Mouse (Mus musculus) CH12.LX (cell line): ENCODE data around the gene 4930469K13Rik. TPM values are rescaled to one million over a fixed set of nuclear protein-coding genes. Genes with fewer than 3 reads are reported as not detected.

Experiments
- DNase-seq: peaks from one replicate; pipeline ENCODE4 v3.0.0-alpha.2; 2013; ENCODE audit errors: extremely low read depth
- H3K27ac ChIP-seq: 2 replicates; pipeline ENCODE4 v1.5.1; 2012; ENCODE audit warnings: low read depth, mild to moderate bottlenecking, control low read depth, moderate library complexity; ENCODE audit not compliant: insufficient read depth
- H3K27me3 ChIP-seq: replicated peaks from 2 replicates; pipeline ENCODE3; 2012; ENCODE audit warnings: inconsistent platforms
- H3K36me3 ChIP-seq, 2 experiments: replicated peaks in 1 of 2; 2 replicates each; pipeline versions ENCODE3 to v1.6.1; 2012; ENCODE audit warnings: inconsistent platforms in 1 of 2, low read length in 1 of 2, mild to moderate bottlenecking in 1 of 2, mixed read lengths in 1 of 2, moderate library complexity in 1 of 2; ENCODE audit not compliant: control insufficient read depth in 1 of 2, insufficient read depth in 1 of 2
- H3K4me1 ChIP-seq, 2 experiments: 2 replicates each; pipeline ENCODE4 v1.6.1; 2012; ENCODE audit warnings: inconsistent platforms in 1 of 2, moderate library complexity in 1 of 2; ENCODE audit not compliant: insufficient read depth in 2 of 2, control insufficient read depth in 1 of 2
- H3K4me2 ChIP-seq: 2 replicates; pipeline ENCODE4 v1.6.1; 2012; ENCODE audit warnings: low read depth, mild to moderate bottlenecking, control low read depth; ENCODE audit not compliant: poor library complexity, insufficient read depth, severe bottlenecking
- H3K4me3 ChIP-seq, 3 experiments: fragments of 150-350 bp in 1 of 3; sonication (generic) in 1 of 3; replicated peaks in 1 of 3; 2 replicates each; pipeline versions ENCODE3 to v1.5.1; 2011 to 2012; ENCODE audit warnings: low read depth in 2 of 3, low read length in 2 of 3, mild to moderate bottlenecking in 2 of 3, moderate library complexity in 2 of 3, control low read depth in 1 of 3, improper control_type of control experiment in 1 of 3, inconsistent platforms in 1 of 3, mixed read lengths in 1 of 3; ENCODE audit not compliant: poor library complexity in 1 of 3
- H3K79me2 ChIP-seq: replicated peaks from 2 replicates; pipeline ENCODE4 v1.6.1; 2012; ENCODE audit warnings: mild to moderate bottlenecking, moderate library complexity; ENCODE audit not compliant: control insufficient read depth, poor library complexity, insufficient read depth, severe bottlenecking; ENCODE audit errors: extremely low read depth
- H3K9ac ChIP-seq: 2 replicates; pipeline ENCODE4 v1.6.1; 2012; ENCODE audit warnings: low read depth, mild to moderate bottlenecking, control low read depth, moderate library complexity; ENCODE audit not compliant: insufficient read depth
- H3K9me3 ChIP-seq: replicated peaks from 2 replicates; pipeline ENCODE3; 2012; ENCODE audit warnings: low read length, inconsistent platforms, mixed read lengths
- BHLHE40 ChIP-seq: IDR thresholded peaks from 2 replicates; pipeline ENCODE4 v1.6.1; 2011; ENCODE audit warnings: mild to moderate bottlenecking, low read depth, low read length, improper control_type of control experiment
- CHD1 ChIP-seq: IDR thresholded peaks from 2 replicates; pipeline ENCODE4 v1.6.1; 2012; ENCODE audit warnings: low read depth, low read length, improper control_type of control experiment, inconsistent platforms
- CTCF ChIP-seq, 2 experiments: IDR thresholded peaks in 1 of 2; conservative IDR thresholded peaks in 1 of 2; 2 replicates each; pipeline ENCODE4 v1.5.1; 2011 to 2012; ENCODE audit warnings: low read depth in 2 of 2, low read length in 2 of 2, improper control_type of control experiment in 1 of 2, inconsistent platforms in 1 of 2, mild to moderate bottlenecking in 1 of 2, moderate library complexity in 1 of 2
- E2F4 ChIP-seq: IDR thresholded peaks from 2 replicates; pipeline ENCODE4 v1.6.1; 2011; ENCODE audit warnings: low read depth, low read length, improper control_type of control experiment; ENCODE audit not compliant: insufficient replicate concordance
- ELF1 ChIP-seq: IDR thresholded peaks from 2 replicates; pipeline ENCODE4 v1.6.1; 2014; ENCODE audit warnings: low read depth, mild to moderate bottlenecking, inconsistent platforms, low read length, improper control_type of control experiment
- EP300 ChIP-seq: IDR thresholded peaks from 2 replicates; pipeline ENCODE4 v1.6.1; 2011; ENCODE audit warnings: low read length, improper control_type of control experiment
- IRF4 ChIP-seq: IDR thresholded peaks from 2 replicates; pipeline ENCODE4 v1.6.1; 2014; ENCODE audit warnings: low read depth, mild to moderate bottlenecking, inconsistent platforms, low read length, improper control_type of control experiment
- JUN ChIP-seq: IDR thresholded peaks from 2 replicates; pipeline ENCODE4 v1.6.1; 2011; ENCODE audit warnings: low read depth, mild to moderate bottlenecking, low read length, improper control_type of control experiment, moderate library complexity; ENCODE audit not compliant: insufficient read depth
- MAFK ChIP-seq: IDR thresholded peaks from 2 replicates; pipeline ENCODE4 v1.6.1; 2011; ENCODE audit warnings: low read length, improper control_type of control experiment; ENCODE audit not compliant: insufficient replicate concordance
- MAZ ChIP-seq: IDR thresholded peaks from 2 replicates; pipeline ENCODE4 v1.6.1; 2012; ENCODE audit warnings: low read depth, mild to moderate bottlenecking, inconsistent platforms, low read length, improper control_type of control experiment, moderate library complexity
- MXI1 ChIP-seq: IDR thresholded peaks from 2 replicates; pipeline ENCODE4 v1.6.1; 2011; ENCODE audit warnings: mild to moderate bottlenecking, low read depth, low read length, improper control_type of control experiment
- MYC ChIP-seq: IDR thresholded peaks from 2 replicates; pipeline ENCODE4 v1.6.1; 2011; ENCODE audit warnings: low read depth, mild to moderate bottlenecking, improper control_type of control experiment, low read length
- NELFE ChIP-seq: IDR thresholded peaks from 2 replicates; pipeline ENCODE4 v1.6.1; 2011; ENCODE audit warnings: low read depth, low read length, improper control_type of control experiment
- NRF1 ChIP-seq: IDR thresholded peaks from 2 replicates; pipeline ENCODE4 v1.6.1; 2014; ENCODE audit warnings: low read depth, mild to moderate bottlenecking, inconsistent platforms, low read length, improper control_type of control experiment, moderate library complexity
- POLR2A ChIP-seq: IDR thresholded peaks from 2 replicates; pipeline ENCODE4 v1.6.1; 2011; ENCODE audit warnings: low read depth, mild to moderate bottlenecking, improper control_type of control experiment, low read length
- RCOR1 ChIP-seq: conservative IDR thresholded peaks from 2 replicates; pipeline ENCODE4 v1.6.1; 2012; ENCODE audit warnings: low read depth, mild to moderate bottlenecking, inconsistent platforms, low read length, improper control_type of control experiment
- SIN3A ChIP-seq: IDR thresholded peaks from 2 replicates; pipeline ENCODE4 v1.6.1; 2012; ENCODE audit warnings: low read length, improper control_type of control experiment, inconsistent platforms
- TBP ChIP-seq: conservative IDR thresholded peaks from 2 replicates; pipeline ENCODE4 v1.6.1; 2011; ENCODE audit warnings: low read depth, low read length, improper control_type of control experiment
- TCF12 ChIP-seq: IDR thresholded peaks from 2 replicates; pipeline ENCODE4 v1.6.1; 2014; ENCODE audit warnings: low read depth, mild to moderate bottlenecking, inconsistent platforms, low read length, improper control_type of control experiment
- USF1 ChIP-seq: IDR thresholded peaks from 2 replicates; pipeline ENCODE4 v1.6.1; 2014; ENCODE audit warnings: low read depth, mild to moderate bottlenecking, inconsistent platforms, low read length, improper control_type of control experiment
- USF2 ChIP-seq: conservative IDR thresholded peaks from 2 replicates; pipeline ENCODE4 v1.6.1; 2011; ENCODE audit warnings: low read depth, low read length, improper control_type of control experiment
- ZC3H11A ChIP-seq: IDR thresholded peaks from 2 replicates; pipeline ENCODE4 v1.6.1; 2012; ENCODE audit warnings: low read depth, mild to moderate bottlenecking, inconsistent platforms, low read length, improper control_type of control experiment
- ZMIZ1 ChIP-seq: IDR thresholded peaks from 2 replicates; pipeline ENCODE4 v1.6.1; 2012; ENCODE audit warnings: low read depth, mild to moderate bottlenecking, inconsistent platforms, low read length, improper control_type of control experiment
- ZNF384 ChIP-seq: IDR thresholded peaks from 2 replicates; pipeline ENCODE4 v1.6.1; 2012; ENCODE audit warnings: low read depth, low read length, improper control_type of control experiment, inconsistent platforms
- dilution Hi-C: fragments of 300-500 bp; cut with MboI; formaldehyde crosslinking; loops from 2 replicates; pipeline ENCODE4 v1.14.3; 2020; ENCODE audit warnings: low sequenced_read_pairs; ENCODE audit not compliant: extremely low pct_unique_long_range_greater_than_20kb, extremely low pct_ligation_motif_present
- in situ Hi-C: fragments of 300-500 bp; cut with MboI; formaldehyde crosslinking; loops from 3 replicates; pipeline ENCODE4 v1.14.3; 2019; ENCODE audit warnings: low sequenced_read_pairs, low pct_ligation_motif_present, low pct_unique_long_range_greater_than_20kb, mixed read lengths
- polyA plus RNA-seq: library from polyadenylated mRNA; unstranded; fragments of >175 nt; gene quantifications from 2 replicates; pipeline ENCODE4 v1.2.1, GENCODE M21; 2012; ENCODE audit warnings: low read depth; ENCODE audit not compliant: insufficient read length
- total RNA-seq, 2 experiments: library from RNA; depleted of rRNA; stranded (reverse); fragments of 300-350 nt in 1 of 2; fragments of >200 nt in 1 of 2; gene quantifications; 2 replicates each; pipeline ENCODE4 v1.2.3; 2012 to 2014

The 4930469K13Rik gene
- total and polyA plus RNA-seq, 3 experiments: not detected

DNA sequence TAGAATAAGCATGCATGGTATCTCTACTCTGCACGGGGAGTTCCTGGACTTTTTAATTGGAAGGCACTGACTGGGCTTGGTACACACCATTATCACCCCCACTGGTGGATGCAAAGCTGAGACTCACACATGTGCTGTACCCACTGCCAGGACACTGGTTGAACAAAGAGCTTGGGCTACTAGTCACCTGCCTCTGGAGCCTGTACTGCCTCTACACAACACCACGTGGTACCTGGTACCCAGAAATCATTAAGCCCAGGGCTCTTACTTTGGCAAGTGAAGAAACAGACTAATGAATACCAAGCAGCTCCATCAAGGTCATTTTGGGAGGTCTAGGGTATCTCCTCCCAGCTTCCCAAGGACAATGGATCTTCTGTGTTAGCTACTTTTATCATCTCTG lies 15.4 kb upstream of the 4930469K13Rik start:
- dilution Hi-C loops (no loop called here), in situ Hi-C loops (no loop called here)
- no peak for TF ChIP-seq TBP
- TF ChIP-seq MXI1: no peak
- no peak for TF ChIP-seq IRF4
- no peak for TF ChIP-seq E2F4
- TF ChIP-seq TCF12: no peak
- TF ChIP-seq POLR2A: no peak
- TF ChIP-seq MAFK: no peak
- no peak for TF ChIP-seq MAZ
- no peak for TF ChIP-seq JUN
- no peak for TF ChIP-seq USF1
- TF ChIP-seq RCOR1: no peak
- TF ChIP-seq USF2: no peak
- no peak overlapping the region for H3K4me2 ChIP-seq
- H3K79me2 ChIP-seq: no peaks in the 10 kb centered on the region
- peaks cover 0 to 12% of the 10 kb centered on the region in 2 experiments; a peak in 2 of 4 replicates for H3K4me1 ChIP-seq
- H3K27ac ChIP-seq: no peak overlapping the region
- no peaks in the 10 kb centered on the region for H3K36me3 ChIP-seq
- H3K9ac ChIP-seq: no peak overlapping the region
- no peaks in the 10 kb centered on the region for H3K9me3 ChIP-seq
- no peak for DNase-seq
- H3K4me3 ChIP-seq: no peak overlapping the region
- no peaks in the 10 kb centered on the region for H3K27me3 ChIP-seq

DNA sequence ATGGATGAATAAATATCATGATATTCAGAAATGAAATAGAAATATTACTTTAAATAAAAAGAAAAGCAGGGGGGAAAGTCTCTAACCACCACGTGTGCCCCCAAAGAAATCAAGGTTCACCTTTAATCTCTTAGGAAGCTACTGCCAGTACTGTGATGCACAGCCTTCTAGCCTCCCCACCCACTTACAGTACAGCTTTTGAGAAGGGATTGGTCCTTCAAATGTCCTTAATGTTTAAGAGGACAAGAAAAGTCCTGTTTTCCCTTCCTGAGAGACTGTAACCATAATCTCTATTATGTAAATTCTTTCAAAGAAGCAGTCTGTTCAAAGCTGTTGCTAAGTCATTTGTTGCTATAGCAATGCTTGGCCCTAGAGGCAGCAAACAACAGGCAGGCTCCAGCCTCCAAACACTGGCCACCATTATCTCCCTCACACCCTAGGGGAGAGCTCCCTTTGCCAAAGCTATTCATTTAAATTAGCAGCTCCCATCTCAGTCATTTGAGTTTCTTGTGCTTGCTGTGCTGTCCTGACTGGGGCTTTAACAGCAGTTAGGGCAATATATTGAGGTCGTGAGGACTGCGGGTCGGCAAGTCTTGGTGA lies 14.5 kb upstream of the 4930469K13Rik start:
- dilution Hi-C loops (no loop called here), in situ Hi-C loops (no loop called here)
- peak; percentile 14 for DNase-seq
- Histone ChIP-seq H3K79me2 (no peaks in the 10 kb centered on the region), H3K36me3 (no peaks in the 10 kb centered on the region)
- TF ChIP-seq ZMIZ1: no peak
- no peak for TF ChIP-seq ZC3H11A
- no peak for TF ChIP-seq TBP
- no peak for TF ChIP-seq USF2
- TF ChIP-seq MAFK: no peak
- TF ChIP-seq EP300: no peak
- no peak for TF ChIP-seq CHD1
- TF ChIP-seq USF1: no peak
- no peak for TF ChIP-seq NRF1
- no peak for TF ChIP-seq ZNF384
- no peak for TF ChIP-seq MXI1
- no peak for TF ChIP-seq BHLHE40
- TF ChIP-seq E2F4: no peak
- no peak for TF ChIP-seq SIN3A
- TF ChIP-seq RCOR1: no peak
- TF ChIP-seq ELF1: no peak
- TF ChIP-seq JUN: no peak
- TF ChIP-seq NELFE: no peak
- no peak for TF ChIP-seq CTCF (conservative IDR thresholded peaks at IDR 0.05 in 1 of 2, IDR thresholded peaks at IDR 0.05 in 1 of 2; ENCODE audit: low read depth in 2 of 2, low read length in 2 of 2)
- no peak for TF ChIP-seq MYC
- TF ChIP-seq, all 38 proteins: peak for 0
- Histone ChIP-seq H3K9me3 (no peaks in the 10 kb centered on the region), H3K4me3 (no peak overlapping the region), H3K27ac (no peak overlapping the region), H3K9ac (no peak overlapping the region), H3K4me2 (no peak overlapping the region), H3K4me1 (peaks cover 0 to 12% of the 10 kb centered on the region in 2 experiments; a peak in 2 of 4 replicates), H3K27me3 (no peaks in the 10 kb centered on the region)
